In genomic region chr15:64542250-64542901, GRCm38 (mm10) we compare ENCODE assay signal across 14 mouse cellular contexts.
DNase-seq lines count a peak whose midpoint lies in the region; TF ChIP-seq lines count a peak whose summit lies in the region.
"Had no signal": no experiment of that assay in that cellular context is flagged by ENCODE, and none has a peak within 500 bp of the region (broad histone marks: within the 10 kb centered on the region; RNA-seq: fewer than 3 reads in every experiment).

No protein-coding gene starts in this region.

- no peak overlapping the region for H3K4me3 ChIP-seq in gastrocnemius, adult 2 months
- H3K4me3 ChIP-seq: embryonic facial prominence, embryonic 15.5 days; megakaryocyte, embryonic 14.5 days had no signal

- peak; percentile 29 for DNase-seq in gastrocnemius, adult 2 months
- DNase-seq in gastrocnemius, postnatal 10 days = no peak
- peak; percentile 29 for DNase-seq in lung, postnatal 36 days
- no peak for DNase-seq in lung, postnatal 4 days
- DNase-seq in heart, postnatal 14 days = peak; percentile 41 to 43
- no peak for DNase-seq in liver
- DNase-seq in cerebellum, postnatal 25 days = no peak
- DNase-seq in spleen, postnatal 36 days (ENCODE audit: low spot score in 2 of 2) = no peak
- DNase-seq: cerebellum, postnatal 14 days; forebrain, postnatal 0 days; right cerebral cortex, postnatal 14 days had no signal

- intact Hi-C loops in gastrocnemius, adult 2 months (cut with DNase I) = no loop called here
- intact Hi-C loops in heart, postnatal 14 days (cut with DNase I) = no loop called here

- H3K27ac ChIP-seq in gastrocnemius, adult 2 months = peak overlapping the region; percentile 84
- H3K27ac ChIP-seq: embryonic facial prominence, embryonic 15.5 days; liver, embryonic 14.5 days had no signal

- no peak for TF ChIP-seq CTCF in gastrocnemius, adult 2 months (IDR thresholded peaks at IDR 0.05)

Comparison
In these comparisons a context has a peak if more than half of its experiments do, and no peak if none do; other contexts are left out.
1. DNase-seq: peak in gastrocnemius, adult 2 months (single experiment), lung, postnatal 36 days (single experiment) and heart, postnatal 14 days (2 of 2); none in gastrocnemius, postnatal 10 days (single experiment), lung, postnatal 4 days (0 of 2), liver (single experiment), cerebellum, postnatal 25 days (0 of 2) and spleen, postnatal 36 days (0 of 2).